Mouse (Mus musculus) bone marrow macrophage, adult 2 months (primary cell): ENCODE measurements around the gene Nap1l4.

ENCODE experiments used
- CTCF ChIP-seq: IDR thresholded peaks from 2 replicates; pipeline ENCODE4 v1.5.1; 2012; ENCODE audit warnings: low read depth, mild to moderate bottlenecking, low read length, moderate library complexity
- POLR2A ChIP-seq: IDR thresholded peaks from 2 replicates; pipeline ENCODE4 v1.6.1; 2012; ENCODE audit warnings: mild to moderate bottlenecking, low read depth, low read length, borderline replicate concordance

GRCm38 (mm10) chr7:143510593-143511334 lies 38.1 kb downstream of the Nap1l4 start:
- TF ChIP-seq CTCF (no peak), POLR2A (no peak)
